Mouse (Mus musculus) adrenal gland, adult 10 weeks (tissue): ENCODE results near the gene Gm9611. TPM values are rescaled to one million over a fixed set of nuclear protein-coding genes. Genes with fewer than 3 reads are reported as not detected.

Source experiments
- polyA plus RNA-seq: library from polyadenylated mRNA; stranded (reverse); fragments of 350-450 nt; fragmentation: Illumina TruSeq; extraction: RNeasy Lipid Tissue Mini Kit (QIAGEN cat#74804); gene quantifications from one replicate; pipeline ENCODE4 v1.2.3, GENCODE M21; 2014; ENCODE audit warnings: low read depth, low replicate concordance

Gene Gm9611
- polyA plus RNA-seq, result not detected

DNA sequence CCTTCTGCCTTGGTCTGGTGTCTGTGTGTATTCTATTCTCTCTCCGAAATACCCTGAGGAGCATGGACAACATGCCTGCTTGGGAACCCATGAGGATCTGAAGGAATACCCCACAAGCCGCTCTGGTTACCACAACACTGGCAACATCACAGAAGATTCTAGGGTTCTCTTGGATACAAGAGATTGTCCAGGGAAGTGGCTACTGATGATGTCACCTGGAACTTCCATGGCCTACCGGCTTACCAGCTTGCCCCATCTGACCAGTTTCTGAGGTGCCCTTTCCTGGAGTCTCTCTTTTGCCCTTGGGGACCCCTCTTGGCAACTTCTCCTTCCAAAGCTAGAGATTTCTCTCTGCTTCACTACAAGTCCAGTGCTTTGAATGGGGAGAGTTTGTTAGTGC, at the start of gene Gm9611:
Gm9611 (minus strand) TSS at position 101 of the 400 bp plus-strand sequence.

DNA sequence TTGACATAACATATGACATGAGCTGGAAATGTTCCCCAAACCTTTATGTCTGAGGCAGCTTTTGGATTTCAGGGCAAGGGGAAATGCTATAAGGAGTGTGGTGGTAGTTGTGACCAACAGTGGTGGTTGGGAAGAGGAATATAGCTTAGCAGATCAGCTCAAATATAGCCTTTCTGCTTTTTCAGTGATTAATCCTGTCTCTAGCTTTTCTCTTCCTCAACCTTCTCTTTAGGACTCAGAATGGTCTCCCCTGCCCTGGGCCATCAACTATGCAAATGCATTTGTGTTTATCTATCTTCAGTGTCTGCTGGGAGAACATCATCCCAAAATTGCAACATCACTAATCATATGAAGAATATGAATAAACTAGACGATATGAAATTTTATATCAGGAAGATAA, 12.8 kb upstream of the Gm9611 start, which contains the start of gene Gm7995:
Gm7995 (plus strand) TSS at position 301 of the 400 bp plus-strand sequence.

DNA sequence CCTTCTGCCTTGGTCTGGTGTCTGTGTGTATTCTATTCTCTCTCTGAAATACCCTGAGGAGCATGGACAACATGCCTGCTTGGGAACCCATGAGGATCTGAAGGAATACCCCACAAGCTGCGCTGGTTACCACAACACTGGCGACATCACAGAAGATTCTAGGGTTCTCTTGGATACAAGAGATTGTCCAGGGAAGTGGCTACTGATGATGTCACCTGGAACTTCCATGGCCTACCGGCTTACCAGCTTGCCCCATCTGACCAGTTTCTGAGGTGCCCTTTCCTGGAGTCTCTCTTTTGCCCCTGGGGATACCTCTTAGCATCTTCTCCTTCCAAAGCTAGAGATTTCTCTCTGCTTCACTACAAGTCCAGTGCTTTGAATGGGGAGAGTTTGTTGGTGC, 37.2 kb downstream of the Gm9611 start, which contains the start of gene Gm17026:
Gm17026 (minus strand) TSS at position 101 of the 400 bp plus-strand sequence.

Other genes with a start within 250 kb of the Gm9611 start
- gene Gm7951, start 180.0 kb downstream of the Gm9611 start, polyA plus RNA-seq, result not detected
- gene Gm17027, start 134.7 kb downstream of the Gm9611 start, polyA plus RNA-seq, result not detected
- not detected for gene Gm3573, start 106.6 kb downstream of the Gm9611 start, polyA plus RNA-seq
- gene Gm17026, start 37.3 kb downstream of the Gm9611 start, polyA plus RNA-seq, result not detected
- not detected for gene Gm7995, start 12.9 kb upstream of the Gm9611 start, polyA plus RNA-seq
- not detected for gene Gm8005, start 142.3 kb upstream of the Gm9611 start, polyA plus RNA-seq
- not detected for gene Gm8011, start 166.5 kb upstream of the Gm9611 start, polyA plus RNA-seq
- gene Gm8020, start 205.0 kb upstream of the Gm9611 start, polyA plus RNA-seq, result not detected
- not detected for gene Gm8024, start 226.9 kb upstream of the Gm9611 start, polyA plus RNA-seq